Mouse (Mus musculus) layer of hippocampus, adult 2 months (tissue): ENCODE results near the gene Sectm1a. TPM values are rescaled to one million over a fixed set of nuclear protein-coding genes. Genes with fewer than 3 reads are reported as not detected.
"Not testable (repeated sequence)": the region's sequence is repeated elsewhere in the genome, so short reads cannot be mapped to it uniquely, and the experiment has no call there.

Source experiments
- DNase-seq, 2 experiments: peaks; one replicate each; pipeline ENCODE4 v3.0.0; 2022; ENCODE audit warnings: low spot score in 2 of 2
- H3K27ac ChIP-seq: fragments of 200-600 bp; 2 replicates; pipeline ENCODE4 v1.8.1; 2022
- H3K4me3 ChIP-seq: fragments of 200-600 bp; 2 replicates; pipeline ENCODE4 v1.8.1; 2022; ENCODE audit warnings: mild to moderate bottlenecking
- CTCF ChIP-seq: fragments of 200-600 bp; conservative IDR thresholded peaks from 2 replicates; pipeline ENCODE4 v1.8.1; 2022; ENCODE audit warnings: antibody characterized with exemption, mild to moderate bottlenecking, moderate library complexity
- total RNA-seq, 2 experiments: library from RNA; stranded (reverse); gene quantifications; 2 replicates each; pipeline ENCODE4 v1.2.3; 2021

The Sectm1a gene
- total RNA-seq, 2 experiments from 2014 or later: not detected

DNA sequence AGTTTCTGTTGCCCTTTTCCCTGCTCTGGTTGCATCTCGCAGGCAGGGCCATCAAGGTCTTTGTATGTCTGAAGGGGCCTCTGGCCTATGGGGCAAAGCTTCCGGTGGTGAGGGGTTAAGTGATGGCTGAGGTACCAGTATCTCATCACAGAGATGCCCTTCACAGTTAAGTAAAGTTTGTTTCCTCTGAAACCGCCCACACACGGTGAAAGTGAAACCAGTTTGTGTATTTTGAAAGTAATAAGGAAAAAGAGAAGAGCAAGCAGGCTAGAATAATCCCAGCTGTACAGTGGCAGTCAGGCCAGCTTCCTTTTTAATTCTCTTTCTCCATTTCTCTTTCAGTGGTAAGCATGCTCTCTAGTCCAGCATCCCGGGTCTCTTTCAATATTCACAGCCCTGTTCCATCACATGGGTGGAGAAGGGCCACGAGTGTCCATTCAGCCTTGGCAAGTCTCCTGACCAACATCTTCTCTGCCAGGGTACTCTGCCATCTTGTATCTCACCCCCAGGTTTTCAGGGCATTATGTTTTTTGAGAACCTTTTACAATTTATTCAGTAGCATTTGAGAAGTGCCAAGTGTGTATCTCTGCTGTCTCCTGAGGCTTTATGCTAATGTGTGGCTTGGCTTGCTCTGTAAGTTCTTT is 2.0 kb upstream of the Sectm1a start:
- Histone ChIP-seq H3K27ac (no peak overlapping the region), H3K4me3 (no peak overlapping the region)
- DNase-seq: no peak
- no peak for TF ChIP-seq CTCF

DNA sequence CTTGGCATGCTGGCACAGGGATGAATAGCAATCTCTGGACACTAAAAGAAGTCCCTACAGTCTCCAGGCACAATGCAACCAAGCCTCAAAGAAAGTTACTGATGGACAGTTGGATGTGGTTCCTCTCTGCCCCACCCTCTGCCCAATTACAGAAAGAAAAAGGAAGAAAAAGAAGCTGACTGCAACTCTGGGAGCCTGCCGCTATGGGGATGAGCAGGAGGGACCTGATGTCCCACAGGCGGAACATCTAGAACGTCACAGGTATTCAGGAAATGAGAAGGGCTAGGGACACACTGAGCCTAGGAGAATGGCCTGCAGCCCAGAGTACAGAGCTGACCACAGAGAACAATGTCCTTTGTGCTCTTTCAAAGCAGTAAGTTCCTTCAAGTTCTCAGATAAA is 1.2 kb upstream of the Sectm1a start:
- DNase-seq: no peak
- Histone ChIP-seq H3K27ac (no peak overlapping the region), H3K4me3 (no peak overlapping the region)
- no peak for TF ChIP-seq CTCF

DNA sequence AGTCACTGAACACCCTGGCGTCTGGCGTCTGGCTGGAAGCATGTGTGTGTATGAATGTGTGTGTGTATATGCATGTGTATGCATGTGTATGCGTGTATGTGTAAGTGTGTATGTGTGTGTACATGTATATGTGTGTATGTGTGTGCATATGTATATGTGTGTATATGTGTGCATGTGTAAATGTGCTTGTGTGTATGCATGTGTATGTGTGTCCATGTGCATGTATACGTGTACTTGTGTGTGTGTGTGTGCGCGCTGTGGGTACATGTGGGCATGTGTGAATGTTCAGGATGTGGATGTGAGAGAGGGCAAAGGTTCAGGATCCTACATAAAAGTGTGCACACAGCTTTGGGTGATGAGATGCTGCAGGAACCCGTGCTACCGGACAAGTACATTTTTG is 690 bp downstream of the Sectm1a start:
- TF ChIP-seq CTCF: no peak
- no peak overlapping the region for H3K27ac ChIP-seq
- no peak overlapping the region for H3K4me3 ChIP-seq
- DNase-seq: no peak

DNA sequence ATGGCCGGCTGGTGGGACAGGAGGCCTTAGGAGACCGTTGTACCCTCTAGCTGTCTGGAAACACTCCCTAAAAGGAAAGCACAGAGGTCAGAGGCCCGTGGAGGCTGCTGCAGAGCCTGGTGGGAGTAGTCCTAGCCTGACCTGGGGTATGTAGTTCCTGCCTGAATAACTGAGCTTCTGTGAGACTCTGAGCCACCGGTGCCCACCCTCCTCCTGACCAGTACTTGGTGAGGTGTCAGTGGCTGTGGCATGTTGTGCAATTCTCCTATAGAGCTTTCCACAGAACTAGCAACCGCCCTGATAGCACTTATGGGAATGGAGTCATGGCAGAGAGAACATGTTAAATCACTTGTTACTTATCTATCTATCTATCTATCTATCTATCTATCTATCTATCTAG is 5.4 kb downstream of the Sectm1a start:
- no peak for DNase-seq
- no peak for TF ChIP-seq CTCF
- Histone ChIP-seq H3K27ac (no peak overlapping the region), H3K4me3 (no peak overlapping the region)

DNA sequence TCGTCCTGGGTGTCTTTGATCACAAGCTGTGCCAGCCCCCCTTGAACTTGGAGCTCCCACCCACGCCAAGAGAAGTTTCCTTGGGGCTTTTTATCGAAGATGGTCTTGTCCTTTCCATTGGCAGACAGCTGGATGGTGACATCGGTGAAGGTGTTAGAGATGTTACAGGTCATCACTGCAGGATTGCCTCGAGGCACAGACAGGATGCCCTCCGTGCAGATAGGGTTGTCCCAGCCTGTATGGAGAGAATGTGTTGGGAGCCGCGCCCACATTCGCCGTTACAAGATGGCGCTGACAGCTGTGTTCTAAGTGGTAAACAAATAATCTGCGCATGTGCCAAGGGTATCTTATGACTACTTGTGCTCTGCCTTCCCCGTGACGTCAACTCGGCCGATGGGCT is 11.4 kb downstream of the Sectm1a start:
- DNase-seq, H3K4me3 ChIP-seq, H3K27ac ChIP-seq: not testable (repeated sequence)

DNA sequence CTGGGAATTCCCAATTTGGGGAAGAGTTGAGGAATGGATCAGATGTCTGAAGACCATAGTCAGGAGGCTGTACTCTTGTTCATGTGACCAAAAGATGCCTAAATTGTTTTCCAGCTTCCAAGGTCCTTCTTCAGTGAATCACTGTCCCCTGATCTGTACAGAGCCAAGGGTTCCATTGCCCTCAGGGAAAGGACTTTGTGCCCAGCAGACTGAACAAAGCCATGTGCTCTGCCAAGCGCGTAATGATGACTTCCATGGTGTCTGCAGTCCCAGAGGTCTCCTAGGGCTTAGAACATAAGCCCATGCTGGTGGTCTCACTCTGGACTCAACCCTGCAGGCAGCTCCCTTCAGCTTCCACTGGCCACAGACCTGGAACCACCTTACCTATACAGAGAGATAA is 13.1 kb downstream of the Sectm1a start:
- no peak for DNase-seq
- TF ChIP-seq CTCF: no peak
- Histone ChIP-seq H3K4me3 (no peak overlapping the region), H3K27ac (no peak overlapping the region)

DNA sequence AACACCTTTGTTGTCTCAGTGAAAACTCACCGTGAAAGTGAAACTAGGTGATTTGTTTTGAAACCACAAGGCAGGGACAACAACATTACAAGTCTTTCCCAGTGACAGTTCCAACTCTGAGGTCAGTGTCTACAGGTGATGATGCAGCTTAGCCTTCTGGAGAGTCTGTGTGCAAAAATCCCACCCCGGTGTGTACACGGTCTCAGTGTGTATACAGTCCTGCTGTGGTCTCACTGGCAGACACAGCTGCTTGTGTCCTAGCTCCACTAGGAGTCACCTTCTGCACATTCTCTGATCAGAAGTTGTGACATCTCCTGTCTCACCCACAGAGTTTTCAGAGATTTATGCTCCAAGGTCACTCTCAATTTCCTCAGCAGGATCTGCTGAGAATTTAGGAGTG is 16.8 kb downstream of the Sectm1a start:
- TF ChIP-seq CTCF: peak; percentile 38
- H3K27ac ChIP-seq: no peak overlapping the region
- no peak for DNase-seq

DNA sequence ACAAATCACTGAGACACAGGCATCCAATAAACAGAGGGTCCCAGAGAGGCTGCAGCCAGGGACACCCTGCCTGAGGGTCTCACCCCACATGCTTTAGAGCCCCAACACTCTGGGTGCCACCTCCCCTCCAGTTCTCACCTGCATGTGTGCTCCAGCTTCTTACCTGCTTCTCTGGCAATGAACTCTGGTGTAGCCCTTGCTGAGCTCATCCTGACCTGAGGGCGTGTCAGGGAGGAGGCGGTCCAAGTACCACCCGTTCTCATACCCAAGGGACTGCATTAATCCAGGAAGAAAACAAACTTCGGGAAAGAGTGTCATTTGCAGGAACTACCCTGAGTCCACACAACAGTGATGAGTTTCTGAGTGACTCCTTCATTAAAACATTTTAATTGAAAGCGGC is 17.6 kb downstream of the Sectm1a start, which contains the start of gene Sectm1b:
Gene Sectm1b (minus strand): TSS at position 191 of the 400 bp plus-strand sequence.
- H3K27ac ChIP-seq: no peak within 1 kb of the TSS
- no peak within 1 kb of the TSS for H3K4me3 ChIP-seq
- TF ChIP-seq CTCF: no peak
- DNase-seq: no peak

More for the DNA sequence above, 16.8 kb downstream of the Sectm1a start:
- no peak overlapping the region for H3K4me3 ChIP-seq

DNA sequence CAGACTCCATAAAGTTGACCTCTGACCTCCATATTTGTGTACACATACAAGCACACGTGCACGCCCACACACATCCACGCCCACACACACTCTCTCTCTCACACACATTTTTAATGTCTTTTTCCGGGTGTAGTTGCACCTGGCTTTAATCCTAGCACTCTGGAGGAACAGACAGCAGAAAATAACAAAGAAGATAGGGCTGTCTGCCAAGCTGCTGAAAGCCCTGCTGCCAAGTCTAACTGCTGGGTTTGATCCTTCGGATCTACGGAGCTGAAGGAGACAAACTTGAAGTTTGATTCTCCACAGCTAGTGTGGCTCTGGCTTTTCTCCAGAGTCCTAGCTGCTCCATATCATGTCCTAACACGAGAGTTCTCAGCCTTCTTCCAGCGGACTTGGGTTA is 19.4 kb downstream of the Sectm1a start:
- H3K4me3 ChIP-seq: no peak overlapping the region
- TF ChIP-seq CTCF: no peak
- no peak overlapping the region for H3K27ac ChIP-seq
- DNase-seq: no peak

DNA sequence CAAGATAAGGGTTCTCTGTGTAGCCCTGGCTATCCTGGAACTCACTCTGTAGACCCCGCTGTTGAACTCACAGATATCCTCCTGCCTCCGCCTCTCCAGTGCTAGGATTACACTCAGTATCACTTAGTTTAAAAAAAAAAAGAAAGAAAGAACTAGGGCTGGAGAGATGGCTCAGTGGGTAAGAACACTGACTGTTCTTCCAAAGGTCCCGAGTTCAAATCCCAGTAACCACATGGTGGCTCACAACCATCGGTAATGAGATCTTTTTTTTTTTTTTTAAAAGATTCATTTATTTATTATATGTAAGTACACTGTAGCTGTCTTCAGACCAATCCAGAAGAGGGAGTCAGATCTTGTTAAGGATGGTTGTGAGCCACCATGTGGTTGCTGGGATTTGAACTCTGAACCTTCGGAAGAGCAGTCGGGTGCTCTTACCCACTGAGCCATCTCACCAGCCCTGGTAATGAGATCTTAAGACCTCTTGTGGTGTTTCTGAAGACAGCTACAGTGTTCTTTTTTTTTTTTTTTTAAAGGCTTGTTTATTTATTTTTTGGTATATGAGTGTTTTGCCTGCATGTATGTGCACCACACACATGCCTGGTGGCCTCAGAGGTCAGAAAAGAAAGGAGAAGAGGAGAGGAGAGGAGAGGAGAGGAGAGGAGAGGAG is 20.5 kb downstream of the Sectm1a start:
- not testable (repeated sequence) for H3K27ac ChIP-seq, DNase-seq, H3K4me3 ChIP-seq

DNA sequence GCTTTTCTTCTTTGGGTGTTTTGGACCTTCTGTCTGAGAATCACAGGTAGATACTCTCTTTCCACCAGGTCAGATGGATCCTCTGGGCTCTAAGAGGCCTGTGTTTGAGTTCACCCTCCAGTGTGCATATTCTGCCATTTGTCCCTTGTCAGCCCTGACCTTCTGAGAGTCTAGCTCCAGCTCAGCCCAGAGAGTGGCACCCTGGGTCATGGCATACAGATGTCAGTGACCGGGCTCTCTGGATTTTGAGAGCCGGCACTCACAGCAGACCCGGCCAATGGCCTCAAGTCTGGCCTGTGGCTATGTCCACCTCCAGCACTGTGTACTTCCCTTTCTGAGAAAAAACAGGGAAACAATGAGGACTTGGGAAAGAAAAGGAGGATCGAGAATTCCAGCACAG is 21.5 kb downstream of the Sectm1a start:
- no peak overlapping the region for H3K27ac ChIP-seq
- no peak for DNase-seq
- H3K4me3 ChIP-seq: no peak overlapping the region
- no peak for TF ChIP-seq CTCF

DNA sequence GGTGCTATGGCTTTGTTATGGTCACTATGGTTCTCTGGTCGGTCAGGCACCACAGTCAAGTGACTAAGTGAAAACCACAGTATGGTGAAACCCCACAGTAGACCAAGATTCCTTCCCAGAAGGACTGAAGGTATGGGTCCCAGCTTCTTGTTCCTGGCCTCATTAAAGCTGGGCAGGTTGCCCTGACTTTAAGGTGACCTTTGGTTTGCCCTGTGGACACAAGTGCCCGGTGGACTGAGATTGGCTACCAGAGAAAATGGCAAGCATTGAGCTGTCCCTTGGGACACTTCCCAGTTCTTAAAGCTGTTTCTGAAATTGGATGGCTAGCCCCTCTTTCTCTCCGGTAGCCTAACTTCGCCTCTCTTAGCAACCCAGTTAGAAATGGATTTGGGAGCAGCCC is 22.1 kb downstream of the Sectm1a start:
- H3K27ac ChIP-seq: no peak overlapping the region
- no peak for TF ChIP-seq CTCF

DNA sequence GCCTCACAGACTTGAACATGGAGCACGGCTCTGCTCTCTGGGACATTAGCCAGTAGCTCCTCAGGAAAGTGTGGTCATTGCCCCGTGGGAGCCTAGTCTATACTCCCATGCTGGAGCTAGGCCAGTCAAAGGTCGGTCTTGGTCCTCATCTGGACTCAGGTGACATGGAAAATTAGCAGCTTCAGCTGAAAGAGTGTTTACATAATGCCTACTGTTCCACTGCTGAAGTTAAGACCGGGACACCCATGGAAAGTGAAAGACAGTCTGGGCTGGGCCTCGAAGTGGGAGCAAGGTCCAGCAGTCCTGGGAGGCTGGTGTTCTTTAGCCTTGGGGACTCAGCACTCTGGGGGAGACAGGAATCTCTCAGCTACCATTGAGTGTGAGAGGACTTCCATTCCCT is 22.9 kb downstream of the Sectm1a start:
- Histone ChIP-seq H3K27ac (no peak overlapping the region), H3K4me3 (no peak overlapping the region)
- no peak for TF ChIP-seq CTCF
- DNase-seq: no peak

More for the DNA sequence above, 22.1 kb downstream of the Sectm1a start:
- no peak for DNase-seq
- H3K4me3 ChIP-seq: no peak overlapping the region

DNA sequence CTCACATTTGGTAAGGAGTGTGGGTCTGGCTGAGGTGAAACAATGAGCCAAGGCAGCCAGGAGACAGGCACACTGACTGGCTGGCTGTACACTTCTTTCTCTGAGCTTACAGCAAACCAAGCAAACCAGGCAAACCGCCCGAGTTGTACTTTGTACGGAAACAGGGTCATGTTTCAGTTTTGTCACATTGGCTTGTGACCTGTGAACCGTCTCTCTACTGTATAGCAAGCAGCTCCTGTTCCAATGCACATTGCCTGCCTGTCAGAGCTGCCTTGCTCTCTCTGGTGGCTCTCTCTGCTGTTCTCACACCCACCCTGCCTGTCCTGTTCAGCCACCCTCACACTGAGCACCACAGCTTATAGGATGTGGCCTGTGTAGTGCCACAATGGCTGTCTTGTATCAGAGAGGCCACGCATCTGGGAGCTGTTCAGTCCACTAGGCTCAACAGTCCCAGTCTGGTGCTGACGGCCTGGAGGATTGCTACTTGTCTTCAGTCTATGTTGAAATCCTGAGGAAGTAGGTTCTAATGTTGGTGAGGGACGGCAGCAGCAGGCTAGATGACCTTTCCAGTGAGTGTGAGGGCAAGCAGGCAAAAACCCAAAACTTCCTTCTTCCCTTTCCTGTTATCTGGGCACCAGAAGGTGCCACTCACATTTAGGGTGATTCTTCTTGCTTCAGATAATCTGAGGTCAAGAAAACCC is 24.3 kb downstream of the Sectm1a start:
- no peak overlapping the region for H3K27ac ChIP-seq
- no peak for TF ChIP-seq CTCF

More for the DNA sequence above, 24.3 kb downstream of the Sectm1a start:
- DNase-seq: no peak
- no peak overlapping the region for H3K4me3 ChIP-seq
